Mouse (Mus musculus) myocyte (in vitro differentiated cells): ENCODE results near the gene Dcst1. TPM values are rescaled to one million over a fixed set of nuclear protein-coding genes. Genes with fewer than 3 reads are reported as not detected.

Experiments
- H3K27me3 ChIP-seq: one replicate; pipeline ENCODE4 v1.6.1; 2011; ENCODE audit not compliant: control insufficient read depth, insufficient read depth, insufficient read length
- H3K36me3 ChIP-seq: one replicate; pipeline ENCODE4 v1.6.1; 2011; ENCODE audit not compliant: control insufficient read depth, insufficient read depth
- H3K4me2 ChIP-seq: one replicate; pipeline ENCODE4 v1.6.1; 2011; ENCODE audit warnings: low read depth, control low read depth
- H3K4me3 ChIP-seq: one replicate; pipeline ENCODE4 v1.5.1; 2011; ENCODE audit warnings: mild to moderate bottlenecking, control low read depth, moderate library complexity
- H3K79me2 ChIP-seq: one replicate; pipeline ENCODE4 v1.6.1; 2011; ENCODE audit not compliant: control insufficient read depth, insufficient read depth
- H3ac ChIP-seq: one replicate; pipeline ENCODE4 v1.6.1; 2011; ENCODE audit not compliant: control insufficient read depth, insufficient read length
- CEBPB ChIP-seq: IDR thresholded peaks from 2 replicates; pipeline ENCODE4 v1.6.1; 2011; ENCODE audit warnings: mild to moderate bottlenecking, moderate library complexity; ENCODE audit not compliant: poor library complexity, insufficient read depth, severe bottlenecking
- E2F4 ChIP-seq: IDR thresholded peaks from one replicate; pipeline ENCODE4 v1.6.1; 2011; ENCODE audit warnings: mild to moderate bottlenecking, control low read depth, moderate library complexity; ENCODE audit not compliant: insufficient read depth
- MAX ChIP-seq: IDR thresholded peaks from one replicate; pipeline ENCODE4 v1.6.1; 2011; ENCODE audit warnings: low read depth, mild to moderate bottlenecking, control low read depth
- MYOD1 ChIP-seq, 3 experiments: IDR thresholded peaks; one replicate each; pipeline ENCODE4 v1.6.1; 2011; ENCODE audit warnings: control low read depth in 2 of 3, low read depth in 2 of 3, mild to moderate bottlenecking in 2 of 3, moderate library complexity in 1 of 3; ENCODE audit not compliant: insufficient read length in 2 of 3, control insufficient read depth in 1 of 3
- MYOG ChIP-seq, 3 experiments: IDR thresholded peaks; one replicate each; pipeline ENCODE4 v1.6.1; 2011; ENCODE audit warnings: control low read depth in 2 of 3, low read depth in 2 of 3, mild to moderate bottlenecking in 2 of 3; ENCODE audit not compliant: insufficient read length in 2 of 3, control insufficient read depth in 1 of 3, insufficient read depth in 1 of 3
- POLR2A ChIP-seq: IDR thresholded peaks from one replicate; pipeline ENCODE4 v1.6.1; 2011; ENCODE audit warnings: low read depth, mild to moderate bottlenecking, control low read depth, moderate library complexity; ENCODE audit not compliant: insufficient read length
- POLR2AphosphoS2 ChIP-seq: IDR thresholded peaks from one replicate; pipeline ENCODE4 v1.6.1; 2011; ENCODE audit warnings: low read depth, control low read depth; ENCODE audit not compliant: insufficient read length
- REST ChIP-seq: IDR thresholded peaks from one replicate; pipeline ENCODE4 v1.6.1; 2011; ENCODE audit warnings: mild to moderate bottlenecking, control low read depth, moderate library complexity; ENCODE audit not compliant: insufficient read depth, insufficient read length
- SRF ChIP-seq: IDR thresholded peaks from one replicate; pipeline ENCODE4 v1.6.1; 2011; ENCODE audit warnings: low read depth; ENCODE audit not compliant: control insufficient read depth, insufficient read length
- TCF12 ChIP-seq: IDR thresholded peaks from one replicate; pipeline ENCODE4 v1.6.1; 2011; ENCODE audit warnings: mild to moderate bottlenecking, control low read depth; ENCODE audit not compliant: poor library complexity, insufficient read depth, severe bottlenecking
- TCF3 ChIP-seq: IDR thresholded peaks from one replicate; pipeline ENCODE4 v1.6.1; 2011; ENCODE audit warnings: low read depth, control low read depth; ENCODE audit not compliant: insufficient read length
- USF1 ChIP-seq: IDR thresholded peaks from one replicate; pipeline ENCODE4 v1.6.1; 2011; ENCODE audit warnings: low read depth, mild to moderate bottlenecking, control low read depth, moderate library complexity
- polyA plus RNA-seq: library from polyadenylated mRNA; unstranded; fragments of >200 nt; fragmentation: generic; extraction: Trizol; gene quantifications from one replicate; pipeline ENCODE4 v1.2.1, GENCODE M21; 2012; ENCODE audit warnings: missing spikeins

The Dcst1 gene
- polyA plus RNA-seq, 1 experiment: 0.41 TPM

DNA sequence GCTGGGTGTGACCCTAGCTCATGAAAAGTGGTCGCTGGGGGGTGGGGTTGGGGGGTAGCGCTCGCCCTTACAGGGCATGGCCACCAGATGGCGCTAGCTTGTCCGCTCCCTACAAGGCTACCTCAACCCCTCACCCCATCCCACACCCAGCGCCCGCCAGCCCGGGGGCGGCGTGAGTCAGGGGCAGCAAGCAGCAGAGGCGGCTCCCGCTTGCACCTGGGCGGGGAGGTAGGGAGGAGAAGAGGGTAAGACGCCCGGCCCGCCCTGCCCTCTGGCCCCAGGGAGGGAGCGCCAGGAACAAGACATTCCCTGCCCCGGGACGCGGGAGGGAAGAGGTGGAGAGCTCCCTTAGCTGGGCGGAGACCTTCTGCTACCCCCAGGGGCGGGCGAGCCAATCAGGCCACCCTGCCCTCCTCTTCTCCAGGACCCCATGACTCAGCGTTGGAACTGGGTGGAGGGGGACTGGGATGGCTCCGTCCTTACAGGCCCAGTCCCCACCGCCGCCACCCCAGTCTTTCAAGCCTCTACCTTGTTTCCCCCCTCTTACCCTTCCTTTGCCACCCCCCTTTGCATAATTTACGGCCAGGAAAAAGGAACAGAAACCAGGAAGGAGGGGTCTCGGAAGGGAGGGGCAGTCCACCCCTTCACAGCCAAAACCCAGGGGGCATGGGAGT, 13.5 kb upstream of the Dcst1 start:
- peak overlapping the region; percentile 7 for H3K4me3 ChIP-seq
- H3ac ChIP-seq: no peak overlapping the region
- peak overlapping the region; percentile 73 for H3K4me2 ChIP-seq
- no peaks in the 10 kb centered on the region for H3K27me3 ChIP-seq
- H3K36me3 ChIP-seq: peaks cover 10% of the 10 kb centered on the region
- TF ChIP-seq MYOG (IDR thresholded peaks at IDR 0.05; ENCODE audit: control insufficient read depth in 1 of 3, insufficient read depth in 1 of 3, insufficient read length in 2 of 3, low read depth in 2 of 3): no peak
- TF ChIP-seq MYOD1 (IDR thresholded peaks at IDR 0.05; ENCODE audit: control insufficient read depth in 1 of 3, insufficient read length in 2 of 3, low read depth in 2 of 3): peak in 1 of 3 experiments; percentile 42
- TF ChIP-seq POLR2A: no peak
- peak; percentile 20 for TF ChIP-seq POLR2AphosphoS2
- TF ChIP-seq CEBPB: no peak
- H3K79me2 ChIP-seq: peaks cover 12% of the 10 kb centered on the region

DNA sequence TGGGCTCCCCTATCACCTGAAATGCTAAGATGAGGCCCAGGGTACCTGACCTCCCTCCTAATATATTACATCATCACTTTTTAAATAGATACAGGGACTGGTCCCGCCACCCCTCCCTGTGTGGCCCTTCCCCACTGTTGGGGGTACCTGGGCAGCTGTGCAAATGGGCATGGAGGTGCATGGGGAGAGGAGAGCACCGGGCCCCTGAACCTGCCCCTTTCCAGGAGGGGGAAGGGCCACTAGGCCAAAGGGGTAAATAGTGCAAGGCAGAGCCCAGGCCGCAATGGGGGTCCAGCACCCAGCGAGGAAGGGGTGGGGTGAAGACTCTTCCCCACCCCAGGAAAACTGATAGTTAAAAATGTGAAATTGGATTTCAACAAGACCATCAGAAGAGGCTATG, 12.8 kb upstream of the Dcst1 start:
- Histone ChIP-seq H3K27me3 (no peaks in the 10 kb centered on the region), H3K79me2 (peaks cover 8% of the 10 kb centered on the region), H3K4me2 (no peak overlapping the region), H3K36me3 (peaks cover 10% of the 10 kb centered on the region), H3ac (no peak overlapping the region), H3K4me3 (peak overlapping the region; percentile 7)
- TF ChIP-seq E2F4 (no peak), MAX (no peak), MYOD1 (IDR thresholded peaks at IDR 0.05; ENCODE audit: control insufficient read depth in 1 of 3, insufficient read length in 2 of 3, low read depth in 2 of 3) (no peak), CEBPB (no peak), TCF12 (no peak), SRF (no peak), USF1 (no peak), POLR2AphosphoS2 (no peak), MYOG (IDR thresholded peaks at IDR 0.05; ENCODE audit: control insufficient read depth in 1 of 3, insufficient read depth in 1 of 3, insufficient read length in 2 of 3, low read depth in 2 of 3) (no peak), TCF3 (no peak), POLR2A (no peak), REST (no peak)

DNA sequence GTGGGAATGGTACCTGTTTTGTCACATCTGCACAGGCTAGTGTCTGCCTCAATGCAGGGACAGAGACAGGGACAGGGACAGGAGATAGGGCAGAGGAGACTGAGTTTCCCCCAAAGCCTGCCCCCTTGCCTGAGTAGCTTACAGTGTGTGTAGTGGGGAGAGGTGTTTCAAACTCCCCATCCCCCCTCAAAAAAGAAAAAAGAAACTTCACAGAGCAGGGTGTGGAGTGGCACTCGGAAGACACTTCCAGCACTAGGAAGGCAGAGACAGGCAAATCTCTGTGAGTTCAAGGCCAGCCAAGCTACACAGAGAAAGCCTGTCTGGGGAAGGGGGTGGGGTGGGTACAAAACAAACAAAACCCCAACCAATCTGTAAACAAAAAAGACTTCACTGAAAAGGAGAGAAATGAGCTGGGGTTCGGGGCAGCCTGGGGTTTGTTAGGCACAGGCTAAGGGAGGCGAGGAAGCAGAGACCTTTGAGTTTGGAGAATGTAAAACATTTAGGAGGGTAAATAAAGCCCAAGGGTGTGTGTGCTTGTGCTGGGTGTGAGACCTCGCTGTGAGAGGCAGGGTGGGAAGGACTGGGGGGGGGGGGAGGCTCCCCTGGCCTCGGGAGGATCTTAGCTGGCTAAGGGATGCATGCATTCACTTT, 8.7 kb upstream of the Dcst1 start:
- no peak overlapping the region for H3ac ChIP-seq
- TF ChIP-seq SRF (no peak), CEBPB (no peak), MYOG (IDR thresholded peaks at IDR 0.05; ENCODE audit: control insufficient read depth in 1 of 3, insufficient read depth in 1 of 3, insufficient read length in 2 of 3, low read depth in 2 of 3) (no peak), USF1 (no peak), POLR2AphosphoS2 (peak; percentile 57), E2F4 (no peak)
- no peak overlapping the region for H3K4me3 ChIP-seq
- H3K36me3 ChIP-seq: no peaks in the 10 kb centered on the region
- H3K4me2 ChIP-seq: no peak overlapping the region
- H3K79me2 ChIP-seq: no peaks in the 10 kb centered on the region
- H3K27me3 ChIP-seq: peaks cover 2% of the 10 kb centered on the region

DNA sequence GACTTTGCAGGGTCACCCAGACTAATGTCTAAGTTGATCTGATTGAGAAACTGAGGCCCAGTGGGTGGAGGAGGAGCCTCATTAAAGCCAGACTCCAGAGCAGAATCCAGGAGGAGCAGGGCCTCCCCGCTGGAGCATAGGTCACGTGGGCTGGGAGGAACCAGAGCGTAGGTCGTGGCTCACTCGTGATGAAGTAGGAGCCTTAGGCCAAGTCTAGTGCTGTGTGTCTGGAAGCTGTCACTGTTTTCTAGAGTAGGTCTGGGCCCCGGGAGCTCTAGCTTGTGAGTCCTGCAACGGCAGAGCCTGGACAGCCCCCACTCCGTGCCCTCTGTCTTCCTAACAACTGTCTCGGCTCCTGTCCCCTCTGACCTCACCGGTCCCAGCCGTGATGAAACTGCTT, 2.3 kb upstream of the Dcst1 start:
- Histone ChIP-seq H3ac (no peak overlapping the region), H3K4me3 (no peak overlapping the region), H3K27me3 (peaks cover 42% of the 10 kb centered on the region), H3K79me2 (no peaks in the 10 kb centered on the region), H3K4me2 (no peak overlapping the region), H3K36me3 (no peaks in the 10 kb centered on the region)
- TF ChIP-seq TCF12 (no peak), TCF3 (no peak), MAX (no peak), MYOD1 (IDR thresholded peaks at IDR 0.05; ENCODE audit: control insufficient read depth in 1 of 3, insufficient read length in 2 of 3, low read depth in 2 of 3) (no peak), E2F4 (no peak), USF1 (no peak), REST (no peak), SRF (no peak), POLR2AphosphoS2 (no peak), CEBPB (no peak), POLR2A (no peak)
